Mouse (Mus musculus): ENCODE measurements around the gene Tnks2. TPM values are rescaled to one million over a fixed set of nuclear protein-coding genes. Genes with fewer than 3 reads are reported as not detected.
A peak's percentile ranks its signal among the peaks of the same experiment; 100 is the strongest.

Gene Tnks2
- polyA plus RNA-seq, 1 experiment from 2014 or later = 71.2 TPM

GRCm38 (mm10) chr19:36916876-36917389, 82.9 kb downstream of the Tnks2 start:
- WGBS = 63% methylated on average over 1 of the region's 1 CpGs
- Histone ChIP-seq H3K4me2 (ENCODE audit: low read depth, low read length) (peak overlapping the region; percentile 19), H3K4me3 (ENCODE audit: low read depth, low read length) (peak overlapping the region; percentile 8; the same call in 1 of the 2 replicates), H3K27me3 (ENCODE audit: control insufficient read depth, insufficient read depth, low read length) (0 out of 2 replicates have a peak, but pooled peaks cover 2% of the 10 kb centered on the region), H3K9me3 (ENCODE audit: control insufficient read depth, low read length) (no peaks in the 10 kb centered on the region), H3K36me3 (ENCODE audit: control insufficient read depth, insufficient read depth, low read length) (no peaks in the 10 kb centered on the region), H3K27ac (ENCODE audit: low read depth, low read length) (no peak overlapping the region), H3K9ac (replicated peaks; ENCODE audit: low read depth, low read length) (no peak overlapping the region), H3K4me1 (ENCODE audit: control insufficient read depth, insufficient read depth, low read length) (peaks cover 7% of the 10 kb centered on the region; the same call in 1 of the 2 replicates)
- no peak for ATAC-seq (ENCODE audit: low read depth)

GRCm38 (mm10) chr19:36918441-36919301, 84.6 kb downstream of the Tnks2 start:
- H3K4me1 ChIP-seq (ENCODE audit: control insufficient read depth, insufficient read depth, low read length) = peaks cover 7% of the 10 kb centered on the region; the same call in 1 of the 2 replicates
- H3K9ac ChIP-seq (replicated peaks; ENCODE audit: low read depth, low read length) = peak overlapping the region; percentile 85
- WGBS = under 1% methylated on average over 70 of the region's 85 CpGs
- ATAC-seq (ENCODE audit: low read depth) = peak; percentile 92
- peak overlapping the region; percentile 90 for H3K27ac ChIP-seq (ENCODE audit: low read depth, low read length)
- H3K4me3 ChIP-seq (ENCODE audit: low read depth, low read length) = peak overlapping the region; percentile 96
- no peaks in the 10 kb centered on the region for H3K36me3 ChIP-seq (ENCODE audit: control insufficient read depth, insufficient read depth, low read length)
- peak overlapping the region; percentile 87 for H3K4me2 ChIP-seq (ENCODE audit: low read depth, low read length)
- H3K27me3 ChIP-seq (ENCODE audit: control insufficient read depth, insufficient read depth, low read length) = 0 out of 2 replicates have a peak, but pooled peaks cover 2% of the 10 kb centered on the region
- H3K9me3 ChIP-seq (ENCODE audit: control insufficient read depth, low read length) = no peaks in the 10 kb centered on the region

GRCm38 (mm10) chr19:36919466-36919865, 85.4 kb downstream of the Tnks2 start, which contains the start of gene Fgfbp3:
Gene Fgfbp3, minus strand, starts transcription at chr19:36919615.
- H3K9ac ChIP-seq (replicated peaks; ENCODE audit: low read depth, low read length) = peak within 1 kb of the TSS; percentile 85
- peak within 1 kb of the TSS; percentile 90 for H3K27ac ChIP-seq (ENCODE audit: low read depth, low read length)
- H3K4me3 ChIP-seq (ENCODE audit: low read depth, low read length) = peak within 1 kb of the TSS; percentile 96
- no peaks in the 10 kb centered on the region for H3K9me3 ChIP-seq (ENCODE audit: control insufficient read depth, low read length)
- H3K4me2 ChIP-seq (ENCODE audit: low read depth, low read length) = peak within 1 kb of the TSS; percentile 87
- no peaks in the 10 kb centered on the region for H3K36me3 ChIP-seq (ENCODE audit: control insufficient read depth, insufficient read depth, low read length)
- 0 out of 2 replicates have a peak, but pooled peaks cover 2% of the 10 kb centered on the region for H3K27me3 ChIP-seq (ENCODE audit: control insufficient read depth, insufficient read depth, low read length)
- WGBS = 3% methylated on average over 12 of the region's 12 CpGs
- peaks cover 7% of the 10 kb centered on the region; the same call in 1 of the 2 replicates for H3K4me1 ChIP-seq (ENCODE audit: control insufficient read depth, insufficient read depth, low read length)
- peak; percentile 47; the same call in 1 of the 2 replicates for ATAC-seq (ENCODE audit: low read depth)

GRCm38 (mm10) chr19:36922015-36922414, 88.0 kb downstream of the Tnks2 start:
- WGBS = 44% methylated on average over 2 of the region's 2 CpGs
- no peak for ATAC-seq (ENCODE audit: low read depth)
- H3K27me3 ChIP-seq (ENCODE audit: control insufficient read depth, insufficient read depth, low read length) = 0 out of 2 replicates have a peak, but pooled peaks cover 2% of the 10 kb centered on the region
- H3K27ac ChIP-seq (ENCODE audit: low read depth, low read length) = no peak overlapping the region
- H3K9me3 ChIP-seq (ENCODE audit: control insufficient read depth, low read length) = no peaks in the 10 kb centered on the region
- H3K36me3 ChIP-seq (ENCODE audit: control insufficient read depth, insufficient read depth, low read length) = no peaks in the 10 kb centered on the region
- H3K4me1 ChIP-seq (ENCODE audit: control insufficient read depth, insufficient read depth, low read length) = peaks cover 18% of the 10 kb centered on the region
- H3K9ac ChIP-seq (replicated peaks; ENCODE audit: low read depth, low read length) = no peak overlapping the region
- H3K4me3 ChIP-seq (ENCODE audit: low read depth, low read length) = no peak overlapping the region
- no peak overlapping the region for H3K4me2 ChIP-seq (ENCODE audit: low read depth, low read length)

- H3K9me3 ChIP-seq (ENCODE audit: control insufficient read depth, low read length) = no peaks in the 10 kb centered on the region
- WGBS = 49% methylated on average over 3 of the region's 3 CpGs
- H3K9ac ChIP-seq (replicated peaks; ENCODE audit: low read depth, low read length) = no peak overlapping the region
- no peak overlapping the region for H3K27ac ChIP-seq (ENCODE audit: low read depth, low read length)
- H3K4me1 ChIP-seq (ENCODE audit: control insufficient read depth, insufficient read depth, low read length) = peaks cover 21% of the 10 kb centered on the region
- ATAC-seq (ENCODE audit: low read depth) = no peak
- no peak overlapping the region for H3K4me2 ChIP-seq (ENCODE audit: low read depth, low read length)
- H3K27me3 ChIP-seq (ENCODE audit: control insufficient read depth, insufficient read depth, low read length) = 0 out of 2 replicates have a peak, but pooled peaks cover 2% of the 10 kb centered on the region
- H3K36me3 ChIP-seq (ENCODE audit: control insufficient read depth, insufficient read depth, low read length) = no peaks in the 10 kb centered on the region
- no peak overlapping the region for H3K4me3 ChIP-seq (ENCODE audit: low read depth, low read length)
These were observed 88.9 kb downstream of the Tnks2 start for GRCm38 (mm10) chr19:36922936-36923335.

- Histone ChIP-seq H3K4me3 (ENCODE audit: low read depth, low read length) (peak within 1 kb of the TSS; percentile 91), H3K36me3 (ENCODE audit: control insufficient read depth, insufficient read depth, low read length) (no peaks in the 10 kb centered on the region), H3K4me2 (ENCODE audit: low read depth, low read length) (peak within 1 kb of the TSS; percentile 72), H3K4me1 (ENCODE audit: control insufficient read depth, insufficient read depth, low read length) (peaks cover 16% of the 10 kb centered on the region), H3K9ac (replicated peaks; ENCODE audit: low read depth, low read length) (peak within 1 kb of the TSS; percentile 87), H3K27me3 (ENCODE audit: control insufficient read depth, insufficient read depth, low read length) (no peaks in the 10 kb centered on the region), H3K9me3 (ENCODE audit: control insufficient read depth, low read length) (no peaks in the 10 kb centered on the region), H3K27ac (ENCODE audit: low read depth, low read length) (peak within 1 kb of the TSS; percentile 92)
- peak; percentile 98 for ATAC-seq (ENCODE audit: low read depth)
- under 1% methylated on average over 91 of the region's 98 CpGs for WGBS
These were observed 91.9 kb downstream of the Tnks2 start, which contains the start of gene Btaf1 for GRCm38 (mm10) chr19:36925671-36926552. Gene Btaf1, plus strand, starts transcription at chr19:36926079.

- Histone ChIP-seq H3K36me3 (ENCODE audit: control insufficient read depth, insufficient read depth, low read length) (no peaks in the 10 kb centered on the region), H3K27ac (ENCODE audit: low read depth, low read length) (peak overlapping the region; percentile 92), H3K4me1 (ENCODE audit: control insufficient read depth, insufficient read depth, low read length) (peaks cover 16% of the 10 kb centered on the region), H3K4me3 (ENCODE audit: low read depth, low read length) (peak overlapping the region; percentile 91), H3K9me3 (ENCODE audit: control insufficient read depth, low read length) (no peaks in the 10 kb centered on the region), H3K4me2 (ENCODE audit: low read depth, low read length) (peak overlapping the region; percentile 72), H3K27me3 (ENCODE audit: control insufficient read depth, insufficient read depth, low read length) (no peaks in the 10 kb centered on the region), H3K9ac (replicated peaks; ENCODE audit: low read depth, low read length) (peak overlapping the region; percentile 87)
- 2% methylated on average over 26 of the region's 26 CpGs for WGBS
- ATAC-seq (ENCODE audit: low read depth) = no peak
These were observed 92.7 kb downstream of the Tnks2 start for GRCm38 (mm10) chr19:36926553-36927236.

GRCm38 (mm10) chr19:36927800-36928361, 93.8 kb downstream of the Tnks2 start:
- Histone ChIP-seq H3K4me2 (ENCODE audit: low read depth, low read length) (no peak overlapping the region), H3K9me3 (ENCODE audit: control insufficient read depth, low read length) (no peaks in the 10 kb centered on the region), H3K4me3 (ENCODE audit: low read depth, low read length) (no peak overlapping the region), H3K9ac (replicated peaks; ENCODE audit: low read depth, low read length) (no peak overlapping the region), H3K36me3 (ENCODE audit: control insufficient read depth, insufficient read depth, low read length) (no peaks in the 10 kb centered on the region), H3K27me3 (ENCODE audit: control insufficient read depth, insufficient read depth, low read length) (no peaks in the 10 kb centered on the region), H3K4me1 (ENCODE audit: control insufficient read depth, insufficient read depth, low read length) (peaks cover 16% of the 10 kb centered on the region), H3K27ac (ENCODE audit: low read depth, low read length) (no peak overlapping the region)
- ATAC-seq (ENCODE audit: low read depth) = no peak
- WGBS = 91% methylated on average over 6 of the region's 6 CpGs

All from neural tube, embryonic 14.5 days (tissue).